Mouse (Mus musculus): ENCODE measurements at regions not wholly inside any gene's neighbourhood (a gene's known extent, or its start where the extent isn't known, plus 50 kb on each side); places are given as distances from the start of the nearest gene placed in this dataset.

DNA sequence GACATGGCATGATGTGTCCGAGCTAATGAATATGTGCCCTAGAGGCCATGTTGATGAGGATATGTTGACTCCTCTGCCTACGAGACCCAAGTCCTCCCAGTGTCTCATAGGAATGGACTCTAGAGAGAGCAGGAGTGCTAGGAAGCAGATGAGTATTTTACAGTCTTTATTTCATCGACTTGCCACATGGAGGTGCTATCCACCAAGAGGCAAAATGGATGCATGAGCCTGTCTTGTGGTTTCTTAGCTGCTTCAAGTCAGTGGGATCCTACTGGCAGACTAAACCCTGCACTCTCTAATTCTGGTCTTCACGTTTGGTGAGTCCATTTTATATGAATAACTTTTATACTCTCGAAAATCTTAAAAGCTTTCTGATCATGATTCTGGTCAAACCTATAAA, 253.4 kb downstream of the Dad1 start (continued):
- TF ChIP-seq USF2 (conservative IDR thresholded peaks at IDR 0.05; ENCODE audit: low read depth, low read length) = no peak
- no peak for TF ChIP-seq TBP (conservative IDR thresholded peaks at IDR 0.05; ENCODE audit: low read depth, low read length)
- no peak for TF ChIP-seq IRF4 (IDR thresholded peaks at IDR 0.05; ENCODE audit: low read depth, low read length)
- TF ChIP-seq JUND (conservative IDR thresholded peaks at IDR 0.05; ENCODE audit: low read depth, low read length) = no peak

DNA sequence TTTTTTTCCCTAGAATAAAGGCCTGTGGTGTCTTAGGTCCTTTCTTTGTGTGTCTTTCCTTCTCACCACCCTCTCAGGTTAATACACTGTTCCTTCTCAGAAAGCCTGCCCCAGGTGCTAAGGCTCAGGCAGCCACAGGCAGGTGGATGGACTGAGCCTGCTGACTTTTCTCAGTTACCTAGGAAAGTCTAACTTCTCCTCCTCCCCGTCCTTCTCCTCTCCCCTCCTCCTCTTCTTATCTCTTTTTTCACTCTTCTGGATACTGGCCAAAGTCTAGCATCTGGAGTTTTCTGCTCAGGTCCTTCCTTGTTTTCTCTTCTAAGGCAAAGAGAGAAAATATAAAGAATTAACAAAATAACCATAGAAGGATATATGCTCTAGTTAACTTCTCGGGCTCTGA, 260.5 kb downstream of the Dad1 start:
- Histone ChIP-seq H3K36me3 (replicated peaks in 1 of 2; ENCODE audit: control insufficient read depth in 1 of 2, insufficient read depth in 1 of 2, low read length in 1 of 2) (no peaks in the 10 kb centered on the region), H3K9ac (ENCODE audit: insufficient read depth, low read depth) (no peak overlapping the region), H3K79me2 (replicated peaks; ENCODE audit: control insufficient read depth, extremely low read depth, insufficient read depth, poor library complexity, severe bottlenecking) (no peaks in the 10 kb centered on the region), H3K4me2 (ENCODE audit: insufficient read depth, low read depth, poor library complexity, severe bottlenecking) (no peak overlapping the region), H3K27me3 (replicated peaks) (no peaks in the 10 kb centered on the region), H3K27ac (ENCODE audit: insufficient read depth, low read depth) (no peak overlapping the region), H3K4me3 (replicated peaks in 1 of 3; ENCODE audit: low read depth in 2 of 3, low read length in 2 of 3, poor library complexity in 1 of 3) (no peak overlapping the region), H3K4me1 (ENCODE audit: control insufficient read depth in 1 of 2, insufficient read depth in 2 of 2) (no peaks in the 10 kb centered on the region), H3K9me3 (replicated peaks; ENCODE audit: low read length) (no peaks in the 10 kb centered on the region)
- dilution Hi-C loops (cut with MboI; ENCODE audit: extremely low pct_ligation_motif_present, extremely low pct_unique_long_range_greater_than_20kb, low sequenced_read_pairs) (no loop called here), in situ Hi-C loops (cut with MboI; ENCODE audit: low pct_ligation_motif_present, low pct_unique_long_range_greater_than_20kb, low sequenced_read_pairs) (no loop called here)
- TF ChIP-seq UBTF (IDR thresholded peaks at IDR 0.05; ENCODE audit: low read depth, low read length) = no peak
- no peak for TF ChIP-seq NELFE (IDR thresholded peaks at IDR 0.05; ENCODE audit: low read depth, low read length)
- no peak for TF ChIP-seq JUN (IDR thresholded peaks at IDR 0.05; ENCODE audit: insufficient read depth, low read depth, low read length)
- no peak for TF ChIP-seq CTCF (conservative IDR thresholded peaks at IDR 0.05 in 1 of 2, IDR thresholded peaks at IDR 0.05 in 1 of 2; ENCODE audit: low read depth in 2 of 2, low read length in 2 of 2)
- TF ChIP-seq GABPA (IDR thresholded peaks at IDR 0.05; ENCODE audit: insufficient replicate concordance, low read depth, low read length) = no peak
- no peak for TF ChIP-seq NRF1 (IDR thresholded peaks at IDR 0.05; ENCODE audit: low read depth, low read length)
- TF ChIP-seq CHD2 (IDR thresholded peaks at IDR 0.05; ENCODE audit: low read length) = no peak
- no peak for TF ChIP-seq EP300 (IDR thresholded peaks at IDR 0.05; ENCODE audit: low read length)
- no peak for TF ChIP-seq KAT2A (IDR thresholded peaks at IDR 0.05; ENCODE audit: insufficient replicate concordance, low read length)
- no peak for TF ChIP-seq MAZ (IDR thresholded peaks at IDR 0.05; ENCODE audit: low read depth, low read length)
- DNase-seq (ENCODE audit: extremely low read depth) = no peak

DNA sequence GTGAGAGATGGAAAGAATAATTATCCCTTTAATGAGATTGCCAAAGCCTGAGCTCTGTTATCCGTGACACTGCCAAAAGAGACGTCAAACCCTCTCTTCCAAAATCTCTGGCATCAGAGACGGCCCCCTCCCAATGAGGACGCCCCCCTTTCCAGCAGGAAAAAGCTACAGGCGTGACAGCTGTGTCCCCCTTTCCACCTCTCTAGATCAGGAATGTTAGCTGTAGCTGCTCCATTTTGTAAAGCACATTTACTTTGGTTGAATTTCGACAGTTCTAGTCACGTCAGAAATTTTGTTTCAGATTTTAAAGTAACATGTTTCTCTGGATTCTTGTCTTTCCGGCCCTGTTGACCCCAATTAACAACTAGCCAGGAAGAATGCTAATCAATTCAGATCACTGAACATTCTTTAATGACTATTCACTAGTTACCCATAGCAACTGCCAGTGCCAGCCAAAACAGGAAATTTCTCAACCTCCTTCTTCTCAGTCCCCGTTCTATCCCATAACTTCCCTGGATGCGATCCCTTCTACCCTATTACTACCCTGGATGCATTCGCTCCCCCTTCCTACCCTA, 261.1 kb downstream of the Dad1 start:
- no peaks in the 10 kb centered on the region for H3K27me3 ChIP-seq (replicated peaks)
- no peak overlapping the region for H3K4me2 ChIP-seq (ENCODE audit: insufficient read depth, low read depth, poor library complexity, severe bottlenecking)
- H3K36me3 ChIP-seq (replicated peaks in 1 of 2; ENCODE audit: control insufficient read depth in 1 of 2, insufficient read depth in 1 of 2, low read length in 1 of 2) = no peaks in the 10 kb centered on the region
- no peaks in the 10 kb centered on the region for H3K9me3 ChIP-seq (replicated peaks; ENCODE audit: low read length)
- DNase-seq (ENCODE audit: extremely low read depth) = no peak
- H3K79me2 ChIP-seq (replicated peaks; ENCODE audit: control insufficient read depth, extremely low read depth, insufficient read depth, poor library complexity, severe bottlenecking) = no peaks in the 10 kb centered on the region
- dilution Hi-C loops (cut with MboI; ENCODE audit: extremely low pct_ligation_motif_present, extremely low pct_unique_long_range_greater_than_20kb, low sequenced_read_pairs) = no loop called here
- in situ Hi-C loops (cut with MboI; ENCODE audit: low pct_ligation_motif_present, low pct_unique_long_range_greater_than_20kb, low sequenced_read_pairs) = no loop called here
- H3K27ac ChIP-seq (ENCODE audit: insufficient read depth, low read depth) = no peak overlapping the region
- H3K4me1 ChIP-seq (ENCODE audit: control insufficient read depth in 1 of 2, insufficient read depth in 2 of 2) = peaks cover 0 to 1% of the 10 kb centered on the region in 2 experiments; a peak in 1 of 4 replicates
- H3K4me3 ChIP-seq (replicated peaks in 1 of 3; ENCODE audit: low read depth in 2 of 3, low read length in 2 of 3, poor library complexity in 1 of 3) = no peak overlapping the region
- TF ChIP-seq NELFE (IDR thresholded peaks at IDR 0.05; ENCODE audit: low read depth, low read length) = no peak
- no peak overlapping the region for H3K9ac ChIP-seq (ENCODE audit: insufficient read depth, low read depth)
